Mouse (Mus musculus): ENCODE measurements around the gene B4galnt4. TPM values are rescaled to one million over a fixed set of nuclear protein-coding genes. Genes with fewer than 3 reads are reported as not detected.
A peak's percentile ranks its signal among the peaks of the same experiment; 100 is the strongest.

The B4galnt4 gene
- polyA plus RNA-seq, 1 experiment from 2014 or later: 2.3 TPM

GRCm38 (mm10) chr7:141115874-141116273, 55.0 kb downstream of the B4galnt4 start:
- WGBS (ENCODE audit: insufficient replicate concordance): 80% methylated on average over 9 of the region's 9 CpGs
- Histone ChIP-seq H3K4me2 (no peak overlapping the region), H3K27ac (no peak overlapping the region), H3K36me3 (no peaks in the 10 kb centered on the region), H3K4me1 (peaks cover 35% of the 10 kb centered on the region), H3K4me3 (no peak overlapping the region), H3K9me3 (replicated peaks) (no peaks in the 10 kb centered on the region), H3K27me3 (replicated peaks) (peaks cover 22% of the 10 kb centered on the region), H3K9ac (no peak overlapping the region)
- no peak for ATAC-seq

GRCm38 (mm10) chr7:141117636-141118035, 56.7 kb downstream of the B4galnt4 start, which contains the start of gene Ano9:
Gene Ano9 (minus strand): TSS chr7:141117806.
- no peak within 1 kb of the TSS for H3K27ac ChIP-seq
- peaks cover 52% of the 10 kb centered on the region for H3K4me1 ChIP-seq
- no peak for ATAC-seq
- no peak within 1 kb of the TSS for H3K9ac ChIP-seq
- no peak within 1 kb of the TSS for H3K4me3 ChIP-seq
- H3K9me3 ChIP-seq (replicated peaks): no peaks in the 10 kb centered on the region
- H3K27me3 ChIP-seq (replicated peaks): peaks cover 15% of the 10 kb centered on the region
- H3K36me3 ChIP-seq: no peaks in the 10 kb centered on the region
- WGBS (ENCODE audit: insufficient replicate concordance): 28% methylated on average over 8 of the region's 9 CpGs
- H3K4me2 ChIP-seq: no peak within 1 kb of the TSS; the same call in 1 of the 2 replicates

- Histone ChIP-seq H3K4me3 (no peak overlapping the region), H3K4me2 (no peak overlapping the region), H3K27me3 (replicated peaks) (peaks cover 15% of the 10 kb centered on the region), H3K9ac (no peak overlapping the region), H3K4me1 (peaks cover 63% of the 10 kb centered on the region), H3K36me3 (no peaks in the 10 kb centered on the region), H3K9me3 (replicated peaks) (no peaks in the 10 kb centered on the region), H3K27ac (peak overlapping the region; percentile 18)
- 53% methylated on average over 3 of the region's 3 CpGs for WGBS (ENCODE audit: insufficient replicate concordance)
- no peak for ATAC-seq
Measured at GRCm38 (mm10) chr7:141119487-141119886, 58.6 kb downstream of the B4galnt4 start.

DNA sequence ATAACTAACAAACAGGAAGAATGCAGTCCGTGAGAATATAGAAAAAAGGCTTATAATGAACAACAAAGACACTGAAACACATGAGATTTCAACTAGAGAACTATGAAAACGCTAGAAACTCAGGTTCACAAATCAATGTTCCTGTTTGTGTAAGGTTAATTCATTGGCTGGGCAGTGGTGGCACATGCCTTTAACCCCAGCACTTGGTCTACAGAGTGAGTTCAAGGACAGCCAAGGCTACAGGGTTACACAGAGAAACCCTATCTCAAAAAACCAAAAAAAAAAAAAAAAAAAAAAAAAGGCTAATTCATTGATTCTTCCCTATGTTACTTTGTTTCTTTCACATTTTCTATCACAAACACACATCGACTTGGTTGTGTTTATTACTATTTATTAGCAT, 59.7 kb downstream of the B4galnt4 start:
- Histone ChIP-seq H3K9me3 (replicated peaks) (no peaks in the 10 kb centered on the region), H3K27me3 (replicated peaks) (peaks cover 15% of the 10 kb centered on the region), H3K27ac (peak overlapping the region; percentile 75), H3K36me3 (no peaks in the 10 kb centered on the region), H3K4me1 (peaks cover 74% of the 10 kb centered on the region), H3K9ac (no peak overlapping the region), H3K4me3 (no peak overlapping the region), H3K4me2 (no peak overlapping the region)
- no peak for ATAC-seq
- 73% methylated on average over 3 of the region's 3 CpGs for WGBS (ENCODE audit: insufficient replicate concordance)

DNA sequence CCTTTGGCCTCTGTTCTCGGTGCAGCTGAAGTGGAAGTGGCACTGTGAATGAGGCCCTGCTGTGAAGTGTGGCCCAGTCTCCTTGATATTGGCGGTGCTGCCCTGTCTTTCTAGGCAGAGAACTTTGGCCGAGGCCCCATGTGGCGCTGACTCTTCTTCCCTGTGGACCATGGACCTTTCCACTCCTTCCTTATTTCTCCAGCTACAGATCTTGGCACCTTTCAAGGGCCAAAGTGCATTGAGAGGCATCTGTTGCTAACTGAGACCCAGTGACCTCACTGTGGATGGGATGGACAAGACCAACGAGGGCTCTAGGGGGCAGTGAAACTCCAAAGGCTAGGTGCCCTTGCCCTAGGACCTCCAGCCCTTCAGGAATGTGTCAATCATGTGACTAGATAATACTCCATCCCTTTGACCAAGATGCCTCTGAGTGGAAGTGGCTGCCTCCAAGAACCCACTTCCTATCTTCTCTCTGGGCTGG, 60.2 kb downstream of the B4galnt4 start:
- no peak for ATAC-seq
- Histone ChIP-seq H3K27ac (peak overlapping the region; percentile 75), H3K27me3 (replicated peaks) (peaks cover 15% of the 10 kb centered on the region), H3K4me2 (no peak overlapping the region), H3K36me3 (no peaks in the 10 kb centered on the region), H3K9me3 (replicated peaks) (no peaks in the 10 kb centered on the region), H3K4me1 (peaks cover 79% of the 10 kb centered on the region), H3K9ac (no peak overlapping the region), H3K4me3 (no peak overlapping the region)
- WGBS (ENCODE audit: insufficient replicate concordance): 68% methylated on average over 5 of the region's 5 CpGs

Other genes with a start within 250 kb of the B4galnt4 start
- gene Zfp941, start 238.9 kb upstream of the B4galnt4 start, polyA plus RNA-seq (2016; fragmentation: Nextera tagmentation; extraction: Ambion mirVana): 0.43 and 0.51 TPM in 2 replicates
- 4.5 and 4.6 TPM in 2 replicates for gene Urah, start 226.1 kb upstream of the B4galnt4 start, polyA plus RNA-seq (2016; fragmentation: Nextera tagmentation; extraction: Ambion mirVana)
- gene Scgb1c1, start 215.6 kb upstream of the B4galnt4 start, polyA plus RNA-seq (2016; fragmentation: Nextera tagmentation; extraction: Ambion mirVana): not detected in 2 replicates
- 0.07 TPM in 1 of 2 replicates, not detected in the other for gene Odf3, start 213.3 kb upstream of the B4galnt4 start, polyA plus RNA-seq (2016; fragmentation: Nextera tagmentation; extraction: Ambion mirVana)
- not detected in 2 replicates for gene Gm45785, start 204.8 kb upstream of the B4galnt4 start, polyA plus RNA-seq (2016; fragmentation: Nextera tagmentation; extraction: Ambion mirVana)
- gene Ric8a, start 204.1 kb upstream of the B4galnt4 start, polyA plus RNA-seq (2016; fragmentation: Nextera tagmentation; extraction: Ambion mirVana): 30.7 and 33.8 TPM in 2 replicates
- gene Bet1l, start 203.5 kb upstream of the B4galnt4 start, polyA plus RNA-seq (2016; fragmentation: Nextera tagmentation; extraction: Ambion mirVana): 17.4 and 18.0 TPM in 2 replicates
- gene Psmd13, start 179.1 kb upstream of the B4galnt4 start, polyA plus RNA-seq (2016; fragmentation: Nextera tagmentation; extraction: Ambion mirVana): 204 and 213 TPM in 2 replicates
- gene Sirt3, start 178.8 kb upstream of the B4galnt4 start, polyA plus RNA-seq (2016; fragmentation: Nextera tagmentation; extraction: Ambion mirVana): 16.0 and 18.1 TPM in 2 replicates
- not detected in 2 replicates for gene Cox8b, start 160.7 kb upstream of the B4galnt4 start, polyA plus RNA-seq (2016; fragmentation: Nextera tagmentation; extraction: Ambion mirVana)
- 1.1 and 1.4 TPM in 2 replicates for gene Nlrp6, start 140.2 kb upstream of the B4galnt4 start, polyA plus RNA-seq (2016; fragmentation: Nextera tagmentation; extraction: Ambion mirVana)
- 7.8 and 7.9 TPM in 2 replicates for gene Pgghg, start 119.7 kb upstream of the B4galnt4 start, polyA plus RNA-seq (2016; fragmentation: Nextera tagmentation; extraction: Ambion mirVana)
- 0.94 and 0.99 TPM in 2 replicates for gene Ifitm5, start 110.8 kb upstream of the B4galnt4 start, polyA plus RNA-seq (2016; fragmentation: Nextera tagmentation; extraction: Ambion mirVana)
- not detected in 2 replicates for gene Gm45717, start 105.2 kb upstream of the B4galnt4 start, polyA plus RNA-seq (2016; fragmentation: Nextera tagmentation; extraction: Ambion mirVana)
- gene Ifitm2, start 105.1 kb upstream of the B4galnt4 start, polyA plus RNA-seq (2016; fragmentation: Nextera tagmentation; extraction: Ambion mirVana): 355 TPM in 2 replicates
- gene Ifitm1, start 93.9 kb upstream of the B4galnt4 start, polyA plus RNA-seq (2016; fragmentation: Nextera tagmentation; extraction: Ambion mirVana): 19.5 and 23.4 TPM in 2 replicates
- gene Ifitm3, start 50.3 kb upstream of the B4galnt4 start, polyA plus RNA-seq (2016; fragmentation: Nextera tagmentation; extraction: Ambion mirVana): 35.7 TPM in 2 replicates
- 1.4 and 2.7 TPM in 2 replicates for gene Ifitm6, start 43.2 kb upstream of the B4galnt4 start, polyA plus RNA-seq (2016; fragmentation: Nextera tagmentation; extraction: Ambion mirVana)
- gene Gm17387, start 32.0 kb upstream of the B4galnt4 start, polyA plus RNA-seq (2016; fragmentation: Nextera tagmentation; extraction: Ambion mirVana): not detected in 2 replicates
- gene Pkp3, start 17.1 kb downstream of the B4galnt4 start, polyA plus RNA-seq (2016; fragmentation: Nextera tagmentation; extraction: Ambion mirVana): 0.71 and 1.1 TPM in 2 replicates
- 16.0 and 16.5 TPM in 2 replicates for gene Sigirr, start 39.5 kb downstream of the B4galnt4 start, polyA plus RNA-seq (2016; fragmentation: Nextera tagmentation; extraction: Ambion mirVana)
- 0.15 and 0.19 TPM in 2 replicates for gene Ano9, start 56.7 kb downstream of the B4galnt4 start, polyA plus RNA-seq (2016; fragmentation: Nextera tagmentation; extraction: Ambion mirVana)
- 159 and 164 TPM in 2 replicates for gene Ptdss2, start 61.3 kb downstream of the B4galnt4 start, polyA plus RNA-seq (2016; fragmentation: Nextera tagmentation; extraction: Ambion mirVana)
- gene Rnh1, start 111.8 kb downstream of the B4galnt4 start, polyA plus RNA-seq (2016; fragmentation: Nextera tagmentation; extraction: Ambion mirVana): 55.0 and 65.0 TPM in 2 replicates
- 124 and 125 TPM in 2 replicates for gene Hras, start 132.9 kb downstream of the B4galnt4 start, polyA plus RNA-seq (2016; fragmentation: Nextera tagmentation; extraction: Ambion mirVana)
- 16.4 and 17.9 TPM in 2 replicates for gene Lrrc56, start 133.1 kb downstream of the B4galnt4 start, polyA plus RNA-seq (2016; fragmentation: Nextera tagmentation; extraction: Ambion mirVana)
- gene Lmntd2, start 153.0 kb downstream of the B4galnt4 start, polyA plus RNA-seq (2016; fragmentation: Nextera tagmentation; extraction: Ambion mirVana): 0.99 and 1.1 TPM in 2 replicates
- 27.3 and 28.3 TPM in 2 replicates for gene Rassf7, start 154.8 kb downstream of the B4galnt4 start, polyA plus RNA-seq (2016; fragmentation: Nextera tagmentation; extraction: Ambion mirVana)
- 52.9 and 53.1 TPM in 2 replicates for gene Phrf1, start 167.7 kb downstream of the B4galnt4 start, polyA plus RNA-seq (2016; fragmentation: Nextera tagmentation; extraction: Ambion mirVana)
- 4.9 and 5.2 TPM in 2 replicates for gene Irf7, start 205.4 kb downstream of the B4galnt4 start, polyA plus RNA-seq (2016; fragmentation: Nextera tagmentation; extraction: Ambion mirVana)
- 0.14 and 0.20 TPM in 2 replicates for gene Cdhr5, start 215.7 kb downstream of the B4galnt4 start, polyA plus RNA-seq (2016; fragmentation: Nextera tagmentation; extraction: Ambion mirVana)
- gene Sct, start 218.0 kb downstream of the B4galnt4 start, polyA plus RNA-seq (2016; fragmentation: Nextera tagmentation; extraction: Ambion mirVana): 0.32 and 0.60 TPM in 2 replicates
- 0.04 and 0.07 TPM in 2 replicates for gene Drd4, start 230.9 kb downstream of the B4galnt4 start, polyA plus RNA-seq (2016; fragmentation: Nextera tagmentation; extraction: Ambion mirVana)

Data from liver, embryonic 12.5 days (tissue).